Mouse (Mus musculus) myocyte (in vitro differentiated cells): ENCODE results near the gene Wdr11.

Experiments used
- CEBPB ChIP-seq: IDR thresholded peaks from 2 replicates; pipeline ENCODE4 v1.6.1; 2011; ENCODE audit warnings: mild to moderate bottlenecking, moderate library complexity; ENCODE audit not compliant: poor library complexity, insufficient read depth, severe bottlenecking
- MAX ChIP-seq: IDR thresholded peaks from one replicate; pipeline ENCODE4 v1.6.1; 2011; ENCODE audit warnings: low read depth, mild to moderate bottlenecking, control low read depth
- MYOD1 ChIP-seq, 3 experiments: IDR thresholded peaks; one replicate each; pipeline ENCODE4 v1.6.1; 2011; ENCODE audit warnings: control low read depth in 2 of 3, low read depth in 2 of 3, mild to moderate bottlenecking in 2 of 3, moderate library complexity in 1 of 3; ENCODE audit not compliant: insufficient read length in 2 of 3, control insufficient read depth in 1 of 3
- POLR2A ChIP-seq: IDR thresholded peaks from one replicate; pipeline ENCODE4 v1.6.1; 2011; ENCODE audit warnings: low read depth, mild to moderate bottlenecking, control low read depth, moderate library complexity; ENCODE audit not compliant: insufficient read length
- POLR2AphosphoS2 ChIP-seq: IDR thresholded peaks from one replicate; pipeline ENCODE4 v1.6.1; 2011; ENCODE audit warnings: low read depth, control low read depth; ENCODE audit not compliant: insufficient read length
- REST ChIP-seq: IDR thresholded peaks from one replicate; pipeline ENCODE4 v1.6.1; 2011; ENCODE audit warnings: mild to moderate bottlenecking, control low read depth, moderate library complexity; ENCODE audit not compliant: insufficient read depth, insufficient read length
- TCF12 ChIP-seq: IDR thresholded peaks from one replicate; pipeline ENCODE4 v1.6.1; 2011; ENCODE audit warnings: mild to moderate bottlenecking, control low read depth; ENCODE audit not compliant: poor library complexity, insufficient read depth, severe bottlenecking
- TCF3 ChIP-seq: IDR thresholded peaks from one replicate; pipeline ENCODE4 v1.6.1; 2011; ENCODE audit warnings: low read depth, control low read depth; ENCODE audit not compliant: insufficient read length
- USF1 ChIP-seq: IDR thresholded peaks from one replicate; pipeline ENCODE4 v1.6.1; 2011; ENCODE audit warnings: low read depth, mild to moderate bottlenecking, control low read depth, moderate library complexity

DNA sequence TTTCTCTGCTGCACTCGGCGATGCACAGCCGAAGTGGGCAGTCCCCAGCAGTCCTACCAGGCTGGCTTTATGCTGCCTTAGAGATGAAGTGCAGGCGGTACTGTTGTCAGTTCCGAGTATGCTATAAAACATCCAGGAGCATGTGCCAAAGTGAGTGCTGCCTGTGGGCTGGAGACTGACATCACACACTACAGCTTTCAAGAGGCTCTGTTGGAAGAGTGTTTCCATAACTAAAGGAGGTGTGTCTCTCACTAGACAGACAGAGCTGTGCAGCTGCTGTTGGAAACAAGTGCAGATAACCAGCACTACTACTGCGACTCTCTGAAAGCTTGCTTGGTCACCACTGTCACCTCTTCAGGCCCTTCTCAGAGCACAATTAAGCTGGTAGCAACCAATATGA is 39.8 kb downstream of the Wdr11 start:
- no peak for TF ChIP-seq POLR2A
- no peak for TF ChIP-seq POLR2AphosphoS2
- no peak for TF ChIP-seq TCF12
- TF ChIP-seq CEBPB = no peak
- no peak for TF ChIP-seq USF1
- TF ChIP-seq REST = no peak
- no peak for TF ChIP-seq MAX
- TF ChIP-seq TCF3 = no peak
- TF ChIP-seq MYOD1 (IDR thresholded peaks at IDR 0.05; ENCODE audit: control insufficient read depth in 1 of 3, insufficient read length in 2 of 3, low read depth in 2 of 3) = no peak
